Mouse (Mus musculus) heart, embryonic 16.5 days (tissue): ENCODE measurements around the gene Rbm20. TPM values are rescaled to one million over a fixed set of nuclear protein-coding genes. Genes with fewer than 3 reads are reported as not detected.

Source experiments
- ATAC-seq: fragments of 200-750 bp; cut with Nextera tagmentation; replicated peaks from 2 replicates; pipeline ENCODE4 v1.8.0; 2017; ENCODE audit warnings: moderate number of reproducible peaks; ENCODE audit not compliant: insufficient read depth, low FRiP score; ENCODE audit errors: extremely low read depth
- H3K27ac ChIP-seq: fragments of 300-500 bp; sonication (generic); 2 replicates; pipeline ENCODE4 v1.5.1; 2014; ENCODE audit warnings: mild to moderate bottlenecking, low read length, control low read depth, moderate library complexity
- H3K27me3 ChIP-seq: fragments of 300-500 bp; sonication (generic); 2 replicates; pipeline ENCODE4 v1.6.1; 2014; ENCODE audit warnings: low read length, mixed read lengths; ENCODE audit not compliant: control insufficient read depth, insufficient read depth
- H3K36me3 ChIP-seq: fragments of 300-500 bp; sonication (generic); 2 replicates; pipeline ENCODE4 v1.6.1; 2014; ENCODE audit not compliant: control insufficient read depth, insufficient read depth
- H3K4me1 ChIP-seq: fragments of 300-500 bp; sonication (generic); 2 replicates; pipeline ENCODE4 v1.6.1; 2014; ENCODE audit warnings: low read length, mixed read lengths; ENCODE audit not compliant: control insufficient read depth, insufficient read depth
- H3K4me2 ChIP-seq: fragments of 300-500 bp; sonication (generic); 2 replicates; pipeline ENCODE4 v1.6.1; 2014; ENCODE audit warnings: low read depth, mild to moderate bottlenecking, control low read depth, low read length
- H3K4me3 ChIP-seq: fragments of 300-500 bp; sonication (generic); 2 replicates; pipeline ENCODE4 v1.5.1; 2014; ENCODE audit warnings: mild to moderate bottlenecking, control low read depth, low read length
- H3K9ac ChIP-seq: fragments of 300-500 bp; sonication (generic); 2 replicates; pipeline ENCODE4 v1.6.1; 2014; ENCODE audit warnings: low read length, control low read depth
- H3K9me3 ChIP-seq: fragments of 300-500 bp; sonication (generic); replicated peaks from 2 replicates; pipeline ENCODE4 v1.6.1; 2016; ENCODE audit warnings: low read length; ENCODE audit not compliant: control insufficient read depth
- WGBS: fragments of 180-500 bp; shearing (Covaris S2); extraction: QIAGEN DNeasy Blood & Tissue Kit; methylation state at CpG from one replicate; pipeline ENCODE4 v1.1.7; 2014; 5-methylcytosine and 5-hydroxymethylcytosine counted together
- polyA plus RNA-seq: library from polyadenylated mRNA; unstranded; fragments of >200 nt; fragmentation: Nextera tagmentation; extraction: Ambion mirVana; gene quantifications from 2 replicates; pipeline ENCODE4 v1.2.1, GENCODE M21; 2015

Gene Rbm20
- polyA plus RNA-seq, 1 experiment from 2014 or later = 48.1 TPM

GRCm38 (mm10) chr19:53793994-53794890, 117.1 kb downstream of the Rbm20 start:
- Histone ChIP-seq H3K4me2 (peak overlapping the region; percentile 57), H3K4me1 (peaks cover 57% of the 10 kb centered on the region), H3K9me3 (no peaks in the 10 kb centered on the region), H3K27ac (peak overlapping the region; percentile 87), H3K36me3 (no peaks in the 10 kb centered on the region), H3K27me3 (no peaks in the 10 kb centered on the region), H3K9ac (peak overlapping the region; percentile 76), H3K4me3 (peak overlapping the region; percentile 54)
- WGBS = 57% methylated on average over 23 of the region's 23 CpGs
- no peak for ATAC-seq

- Histone ChIP-seq H3K9ac (peak overlapping the region; percentile 76), H3K4me3 (peak overlapping the region; percentile 54)
These were observed 117.9 kb downstream of the Rbm20 start for GRCm38 (mm10) chr19:53794996-53795395.

GRCm38 (mm10) chr19:53796020-53796419, 118.9 kb downstream of the Rbm20 start:
- peaks cover 63% of the 10 kb centered on the region for H3K4me1 ChIP-seq
- no peaks in the 10 kb centered on the region for H3K27me3 ChIP-seq
- ATAC-seq = no peak
- peak overlapping the region; percentile 56 for H3K27ac ChIP-seq
- 46% methylated on average over 5 of the region's 5 CpGs for WGBS
- H3K9ac ChIP-seq = peak overlapping the region; percentile 76
- H3K36me3 ChIP-seq = no peaks in the 10 kb centered on the region
- peak overlapping the region; percentile 54; the same call in 1 of the 2 replicates for H3K4me3 ChIP-seq
- H3K9me3 ChIP-seq = no peaks in the 10 kb centered on the region
- H3K4me2 ChIP-seq = peak overlapping the region; percentile 57

More at GRCm38 (mm10) chr19:53794996-53795395, 117.9 kb downstream of the Rbm20 start:
- peaks cover 57% of the 10 kb centered on the region for H3K4me1 ChIP-seq
- peak overlapping the region; percentile 87 for H3K27ac ChIP-seq
- 54% methylated on average over 4 of the region's 4 CpGs for WGBS
- H3K9me3 ChIP-seq = no peaks in the 10 kb centered on the region
- no peak for ATAC-seq
- peak overlapping the region; percentile 57 for H3K4me2 ChIP-seq
- no peaks in the 10 kb centered on the region for H3K27me3 ChIP-seq
- H3K36me3 ChIP-seq = no peaks in the 10 kb centered on the region

- Histone ChIP-seq H3K36me3 (no peaks in the 10 kb centered on the region), H3K4me2 (peak overlapping the region; percentile 28; the same call in 1 of the 2 replicates), H3K27ac (peak overlapping the region; percentile 65), H3K4me3 (no peak overlapping the region; the same call in 1 of the 2 replicates), H3K9me3 (no peaks in the 10 kb centered on the region), H3K27me3 (no peaks in the 10 kb centered on the region), H3K9ac (peak overlapping the region; percentile 24; the same call in 1 of the 2 replicates), H3K4me1 (peaks cover 59% of the 10 kb centered on the region)
- 56% methylated on average over 10 of the region's 10 CpGs for WGBS
- ATAC-seq = no peak
These were observed 120.7 kb downstream of the Rbm20 start for GRCm38 (mm10) chr19:53797770-53798169.

GRCm38 (mm10) chr19:53799885-53800284, 122.8 kb downstream of the Rbm20 start:
- H3K4me2 ChIP-seq = peak overlapping the region; percentile 14; the same call in 1 of the 2 replicates
- H3K9me3 ChIP-seq = no peaks in the 10 kb centered on the region
- H3K27me3 ChIP-seq = no peaks in the 10 kb centered on the region
- no peaks in the 10 kb centered on the region for H3K36me3 ChIP-seq
- H3K27ac ChIP-seq = peak overlapping the region; percentile 95
- no peak overlapping the region for H3K4me3 ChIP-seq
- H3K9ac ChIP-seq = peak overlapping the region; percentile 39
- H3K4me1 ChIP-seq = peaks cover 73% of the 10 kb centered on the region
- WGBS = 20% methylated on average over 11 of the region's 11 CpGs
- no peak; the same call in 1 of the 2 replicates for ATAC-seq

- peak overlapping the region; percentile 49; the same call in 1 of the 2 replicates for H3K9ac ChIP-seq
- ATAC-seq = no peak
These were observed 123.4 kb downstream of the Rbm20 start for GRCm38 (mm10) chr19:53800365-53800999.

GRCm38 (mm10) chr19:53801380-53801779, 124.3 kb downstream of the Rbm20 start:
- Histone ChIP-seq H3K4me3 (no peak overlapping the region), H3K36me3 (no peaks in the 10 kb centered on the region), H3K9ac (peak overlapping the region; percentile 49), H3K27me3 (no peaks in the 10 kb centered on the region), H3K4me1 (peaks cover 78% of the 10 kb centered on the region), H3K9me3 (no peaks in the 10 kb centered on the region), H3K4me2 (peak overlapping the region; percentile 27; the same call in 1 of the 2 replicates), H3K27ac (peak overlapping the region; percentile 95)
- ATAC-seq = no peak
- WGBS = 55% methylated on average over 5 of the region's 5 CpGs

More at GRCm38 (mm10) chr19:53800365-53800999, 123.4 kb downstream of the Rbm20 start:
- H3K4me1 ChIP-seq = peaks cover 76% of the 10 kb centered on the region
- H3K36me3 ChIP-seq = no peaks in the 10 kb centered on the region
- no peak overlapping the region for H3K4me3 ChIP-seq
- H3K4me2 ChIP-seq = peak overlapping the region; percentile 14; the same call in 1 of the 2 replicates
- 54% methylated on average over 15 of the region's 15 CpGs for WGBS
- no peaks in the 10 kb centered on the region for H3K9me3 ChIP-seq
- no peaks in the 10 kb centered on the region for H3K27me3 ChIP-seq
- H3K27ac ChIP-seq = peak overlapping the region; percentile 95

- peak overlapping the region; percentile 33 for H3K4me2 ChIP-seq
- H3K4me1 ChIP-seq = peaks cover 76% of the 10 kb centered on the region
- H3K9ac ChIP-seq = peak overlapping the region; percentile 49
- no peak overlapping the region for H3K4me3 ChIP-seq
- 33% methylated on average over 11 of the region's 11 CpGs for WGBS
- H3K36me3 ChIP-seq = no peaks in the 10 kb centered on the region
- H3K27me3 ChIP-seq = no peaks in the 10 kb centered on the region
- no peaks in the 10 kb centered on the region for H3K9me3 ChIP-seq
- ATAC-seq = peak; percentile 92
- H3K27ac ChIP-seq = peak overlapping the region; percentile 95
These were observed 124.9 kb downstream of the Rbm20 start for GRCm38 (mm10) chr19:53801789-53802683.
